Mouse (Mus musculus): ENCODE measurements at regions not wholly inside any gene's neighbourhood (a gene's known extent, or its start where the extent isn't known, plus 50 kb on each side); places are given as distances from the start of the nearest gene placed in this dataset.

- no peak for TF ChIP-seq POLR2A (IDR thresholded peaks at IDR 0.05; ENCODE audit: extremely low read depth, insufficient read depth, low read length)
- no peak for TF ChIP-seq CTCF (IDR thresholded peaks at IDR 0.05; ENCODE audit: extremely low read depth, insufficient read depth, low read length)
- no peak overlapping the region for H3K4me3 ChIP-seq (ENCODE audit: insufficient read depth, low read length)
These were observed 603.4 kb downstream of the Epha4 start for GRCm38 (mm10) chr1:76911472-76911871.

GRCm38 (mm10) chr1:76919541-76919940 is 595.3 kb downstream of the Epha4 start:
- TF ChIP-seq CTCF (IDR thresholded peaks at IDR 0.05; ENCODE audit: extremely low read depth, insufficient read depth, low read length): no peak
- TF ChIP-seq POLR2A (IDR thresholded peaks at IDR 0.05; ENCODE audit: extremely low read depth, insufficient read depth, low read length): no peak
- Histone ChIP-seq H3K4me1 (ENCODE audit: control insufficient read depth, insufficient read depth, low read length) (no peaks in the 10 kb centered on the region), H3K27ac (ENCODE audit: insufficient read depth, low read length) (no peak overlapping the region), H3K4me3 (ENCODE audit: insufficient read depth, low read length) (no peak overlapping the region)

More at GRCm38 (mm10) chr1:76911472-76911871, 603.4 kb downstream of the Epha4 start:
- Histone ChIP-seq H3K4me1 (ENCODE audit: control insufficient read depth, insufficient read depth, low read length) (no peaks in the 10 kb centered on the region), H3K27ac (ENCODE audit: insufficient read depth, low read length) (no peak overlapping the region)

GRCm38 (mm10) chr1:76920634-76921033 is 594.3 kb downstream of the Epha4 start:
- Histone ChIP-seq H3K4me1 (ENCODE audit: control insufficient read depth, insufficient read depth, low read length) (no peaks in the 10 kb centered on the region), H3K27ac (ENCODE audit: insufficient read depth, low read length) (no peak overlapping the region), H3K4me3 (ENCODE audit: insufficient read depth, low read length) (no peak overlapping the region)
- TF ChIP-seq CTCF (IDR thresholded peaks at IDR 0.05; ENCODE audit: extremely low read depth, insufficient read depth, low read length) (no peak), POLR2A (IDR thresholded peaks at IDR 0.05; ENCODE audit: extremely low read depth, insufficient read depth, low read length) (no peak)

- Histone ChIP-seq H3K4me3 (ENCODE audit: insufficient read depth, low read length) (no peak overlapping the region), H3K27ac (ENCODE audit: insufficient read depth, low read length) (no peak overlapping the region), H3K4me1 (ENCODE audit: control insufficient read depth, insufficient read depth, low read length) (no peaks in the 10 kb centered on the region)
- TF ChIP-seq CTCF (IDR thresholded peaks at IDR 0.05; ENCODE audit: extremely low read depth, insufficient read depth, low read length) (no peak), POLR2A (IDR thresholded peaks at IDR 0.05; ENCODE audit: extremely low read depth, insufficient read depth, low read length) (no peak)
These were observed 587.8 kb downstream of the Epha4 start for GRCm38 (mm10) chr1:76927041-76927440.

GRCm38 (mm10) chr1:76928035-76928434 is 586.9 kb downstream of the Epha4 start:
- Histone ChIP-seq H3K4me3 (ENCODE audit: insufficient read depth, low read length) (no peak overlapping the region), H3K4me1 (ENCODE audit: control insufficient read depth, insufficient read depth, low read length) (no peaks in the 10 kb centered on the region), H3K27ac (ENCODE audit: insufficient read depth, low read length) (no peak overlapping the region)
- TF ChIP-seq POLR2A (IDR thresholded peaks at IDR 0.05; ENCODE audit: extremely low read depth, insufficient read depth, low read length) (no peak), CTCF (IDR thresholded peaks at IDR 0.05; ENCODE audit: extremely low read depth, insufficient read depth, low read length) (no peak)

- H3K27ac ChIP-seq (ENCODE audit: insufficient read depth, low read length): no peak overlapping the region
- no peak for TF ChIP-seq CTCF (IDR thresholded peaks at IDR 0.05; ENCODE audit: extremely low read depth, insufficient read depth, low read length)
- no peak for TF ChIP-seq POLR2A (IDR thresholded peaks at IDR 0.05; ENCODE audit: extremely low read depth, insufficient read depth, low read length)
- H3K4me1 ChIP-seq (ENCODE audit: control insufficient read depth, insufficient read depth, low read length): no peaks in the 10 kb centered on the region
- no peak overlapping the region for H3K4me3 ChIP-seq (ENCODE audit: insufficient read depth, low read length)
These were observed 581.4 kb downstream of the Epha4 start for GRCm38 (mm10) chr1:76933460-76933859.

GRCm38 (mm10) chr1:76942730-76943129 is 572.2 kb downstream of the Epha4 start:
- no peak overlapping the region for H3K27ac ChIP-seq (ENCODE audit: insufficient read depth, low read length)
- TF ChIP-seq POLR2A (IDR thresholded peaks at IDR 0.05; ENCODE audit: extremely low read depth, insufficient read depth, low read length): no peak
- no peak for TF ChIP-seq CTCF (IDR thresholded peaks at IDR 0.05; ENCODE audit: extremely low read depth, insufficient read depth, low read length)
- H3K4me1 ChIP-seq (ENCODE audit: control insufficient read depth, insufficient read depth, low read length): no peaks in the 10 kb centered on the region
- no peak overlapping the region for H3K4me3 ChIP-seq (ENCODE audit: insufficient read depth, low read length)

- H3K27ac ChIP-seq (ENCODE audit: insufficient read depth, low read length): no peak overlapping the region
- TF ChIP-seq CTCF (IDR thresholded peaks at IDR 0.05; ENCODE audit: extremely low read depth, insufficient read depth, low read length) (no peak), POLR2A (IDR thresholded peaks at IDR 0.05; ENCODE audit: extremely low read depth, insufficient read depth, low read length) (no peak)
- no peak overlapping the region for H3K4me3 ChIP-seq (ENCODE audit: insufficient read depth, low read length)
- H3K4me1 ChIP-seq (ENCODE audit: control insufficient read depth, insufficient read depth, low read length): no peaks in the 10 kb centered on the region
These were observed 570.8 kb downstream of the Epha4 start for GRCm38 (mm10) chr1:76944046-76944445.

GRCm38 (mm10) chr1:76955031-76955430 is 559.9 kb downstream of the Epha4 start:
- Histone ChIP-seq H3K4me1 (ENCODE audit: control insufficient read depth, insufficient read depth, low read length) (no peaks in the 10 kb centered on the region), H3K4me3 (ENCODE audit: insufficient read depth, low read length) (no peak overlapping the region), H3K27ac (ENCODE audit: insufficient read depth, low read length) (no peak overlapping the region)
- TF ChIP-seq CTCF (IDR thresholded peaks at IDR 0.05; ENCODE audit: extremely low read depth, insufficient read depth, low read length) (no peak), POLR2A (IDR thresholded peaks at IDR 0.05; ENCODE audit: extremely low read depth, insufficient read depth, low read length) (no peak)

- H3K27ac ChIP-seq (ENCODE audit: insufficient read depth, low read length): no peak overlapping the region
- H3K4me3 ChIP-seq (ENCODE audit: insufficient read depth, low read length): no peak overlapping the region
- no peaks in the 10 kb centered on the region for H3K4me1 ChIP-seq (ENCODE audit: control insufficient read depth, insufficient read depth, low read length)
- TF ChIP-seq POLR2A (IDR thresholded peaks at IDR 0.05; ENCODE audit: extremely low read depth, insufficient read depth, low read length) (no peak), CTCF (IDR thresholded peaks at IDR 0.05; ENCODE audit: extremely low read depth, insufficient read depth, low read length) (no peak)
These were observed 557.5 kb downstream of the Epha4 start for GRCm38 (mm10) chr1:76957411-76957810.
